Mouse (Mus musculus): ENCODE measurements around the gene Pgam1. TPM values are rescaled to one million over a fixed set of nuclear protein-coding genes. Genes with fewer than 3 reads are reported as not detected.
A peak's percentile ranks its signal among the peaks of the same experiment; 100 is the strongest.
"Not testable (repeated sequence)": the region's sequence is repeated elsewhere in the genome, so short reads cannot be mapped to it uniquely, and the experiment has no call there.

Gene Pgam1
- total RNA-seq, 2 experiments from 2014 or later: 98.5 to 103 TPM

GRCm38 (mm10) chr19:41907079-41907760 lies 4.5 kb upstream of the Pgam1 start:
- intact Hi-C loops (cut with DNase I): no loop called here
- DNase-seq (ENCODE audit: low spot score): no peak

DNA sequence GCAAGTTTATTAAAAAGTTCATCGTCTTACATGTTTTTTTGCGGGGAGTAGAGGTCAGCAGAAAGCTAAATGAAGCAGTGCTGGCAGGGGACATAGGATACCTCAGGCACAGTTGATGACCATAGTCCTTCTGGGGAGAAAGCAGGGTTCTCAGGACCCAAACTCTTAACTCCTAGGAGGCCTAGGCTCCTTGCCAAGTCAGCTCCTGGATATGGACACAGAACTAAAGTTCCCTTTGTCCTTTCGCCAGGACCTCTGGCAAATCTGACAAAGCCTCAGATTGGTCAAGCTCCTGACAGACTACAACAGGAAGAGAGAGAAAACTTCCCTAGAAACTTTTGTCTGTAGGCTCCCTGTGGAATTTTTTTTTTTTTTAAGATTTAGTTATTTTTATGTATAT lies 3.0 kb upstream of the Pgam1 start:
- DNase-seq (ENCODE audit: low spot score): no peak

DNA sequence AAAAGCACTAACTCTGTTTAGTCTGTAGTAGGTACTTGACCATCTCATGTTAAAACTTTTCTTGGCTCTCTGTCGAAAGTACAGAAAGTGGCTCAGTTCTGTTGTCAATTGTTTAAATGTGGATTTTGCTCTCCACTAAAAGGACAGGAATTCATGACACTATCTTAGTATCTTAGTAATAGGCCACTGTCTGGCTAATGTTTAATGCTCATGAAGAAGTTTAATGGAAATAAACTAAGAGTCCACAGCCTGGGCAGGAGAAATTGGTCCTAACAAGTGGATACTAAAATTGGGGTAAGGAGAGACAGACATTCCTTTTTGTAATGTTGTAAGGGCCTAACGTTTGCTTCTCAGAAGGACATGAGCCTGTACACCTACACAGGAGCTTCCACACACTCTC lies 1.3 kb upstream of the Pgam1 start:
- intact Hi-C loops (cut with DNase I): no loop called here
- DNase-seq (ENCODE audit: low spot score): no peak

More for the DNA sequence above, 3.0 kb upstream of the Pgam1 start:
- intact Hi-C loops (cut with DNase I): no loop called here

DNA sequence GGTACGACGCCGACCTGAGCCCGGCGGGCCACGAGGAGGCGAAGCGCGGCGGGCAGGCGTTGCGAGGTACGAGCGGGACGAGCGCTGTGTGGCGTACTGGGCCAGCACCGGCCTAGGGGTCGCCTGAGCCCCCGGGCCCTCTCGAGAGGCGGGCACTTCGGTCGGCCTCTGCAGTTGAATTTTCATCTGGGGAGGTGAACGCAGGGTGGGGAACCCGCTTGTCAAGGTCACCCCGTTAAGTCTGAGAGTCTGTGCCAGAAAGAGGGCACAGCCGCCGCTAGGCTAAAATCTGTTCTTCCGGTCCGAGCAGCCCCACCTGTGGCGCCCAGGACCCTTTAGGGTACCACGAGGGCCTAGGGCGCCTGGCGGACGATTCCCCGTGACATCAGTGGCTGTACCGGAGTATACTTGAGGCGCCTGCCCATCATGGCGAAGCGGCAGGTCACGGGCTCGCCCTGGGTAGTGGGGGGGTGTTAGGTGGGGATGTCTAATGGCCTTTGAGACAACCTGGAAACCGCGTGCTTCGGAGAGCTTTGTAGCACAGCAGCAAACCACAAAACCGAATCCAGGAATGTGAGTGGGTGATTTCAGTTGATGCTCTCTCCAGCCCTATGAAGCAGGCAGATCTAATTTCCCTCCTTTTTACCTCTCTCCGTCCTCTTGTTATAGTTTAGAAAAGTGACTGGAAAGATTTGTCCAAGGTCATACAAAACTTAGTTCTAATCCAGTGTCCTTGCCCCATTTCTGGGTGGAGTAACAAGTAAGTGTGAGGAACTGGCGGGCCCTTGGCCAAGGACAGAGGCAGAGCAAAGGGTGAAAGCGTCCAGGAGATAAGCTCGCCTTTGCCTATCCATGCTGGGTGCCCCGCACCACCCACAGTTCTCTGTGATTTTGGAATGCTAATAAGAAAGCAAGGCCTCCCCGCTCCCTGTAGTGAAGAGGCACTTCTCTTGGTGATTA lies 678 bp downstream of the Pgam1 start:
- DNase-seq (ENCODE audit: low spot score): peak; percentile 27
- intact Hi-C loops (cut with DNase I): no loop called here

GRCm38 (mm10) chr19:41913774-41914591 lies 2.3 kb downstream of the Pgam1 start:
- DNase-seq (ENCODE audit: low spot score): no peak
- intact Hi-C loops (cut with DNase I): no loop called here

DNA sequence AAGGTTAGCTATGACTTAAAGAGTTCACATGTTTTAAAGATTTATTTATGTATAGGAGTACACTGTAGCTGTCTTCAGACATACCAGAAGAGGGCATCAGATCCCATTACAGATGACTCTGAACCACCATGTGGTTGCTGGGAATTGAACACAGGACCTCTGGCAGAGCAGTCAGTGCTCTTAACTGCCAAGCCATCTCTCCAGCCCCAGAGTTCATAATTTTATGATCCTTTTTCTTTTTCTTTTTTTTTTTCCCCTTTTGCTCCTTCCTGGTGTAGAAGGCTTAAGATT lies 2.8 kb downstream of the Pgam1 start:
- DNase-seq (ENCODE audit: low spot score); intact Hi-C loops (cut with DNase I): not testable (repeated sequence)

DNA sequence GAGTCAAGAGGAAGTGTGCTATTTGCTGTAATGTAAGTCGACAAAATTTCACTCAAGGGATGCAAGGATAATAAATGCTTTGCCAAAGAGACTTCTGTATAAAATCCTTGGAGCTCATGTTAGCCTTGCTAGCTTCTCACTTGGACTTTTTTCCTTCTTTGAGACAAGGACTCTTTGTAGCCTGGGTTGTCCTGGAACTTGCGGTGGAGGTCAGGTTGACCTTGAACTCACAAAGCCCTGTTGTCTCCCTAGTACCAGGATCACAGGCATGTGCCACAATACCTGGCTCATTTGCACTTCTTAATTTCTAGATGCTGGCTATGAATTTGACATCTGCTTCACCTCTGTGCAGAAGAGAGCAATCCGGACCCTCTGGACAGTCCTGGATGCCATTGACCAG lies 3.6 kb downstream of the Pgam1 start:
- intact Hi-C loops (cut with DNase I): no loop called here
- DNase-seq (ENCODE audit: low spot score): no peak

DNA sequence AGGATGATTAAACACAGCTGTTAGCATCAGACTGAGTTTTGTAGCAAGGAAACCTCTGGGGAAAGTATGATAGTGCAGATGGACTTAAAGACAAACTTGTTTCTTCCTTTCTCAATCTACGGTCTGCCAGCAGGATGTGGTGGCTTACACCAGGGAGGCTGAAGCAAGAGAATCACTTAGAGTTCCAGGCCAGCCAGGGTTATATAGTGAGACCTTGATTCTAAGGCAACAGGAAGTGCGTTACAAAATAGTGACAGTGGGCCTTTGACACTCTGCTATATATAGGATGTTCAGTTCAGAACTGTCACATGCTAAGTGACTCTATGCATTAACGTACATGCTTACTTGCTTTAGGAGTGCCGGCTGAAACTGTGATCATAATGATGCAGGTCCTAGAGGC lies 5.1 kb downstream of the Pgam1 start:
- DNase-seq (ENCODE audit: low spot score): no peak
- intact Hi-C loops (cut with DNase I): no loop called here

DNA sequence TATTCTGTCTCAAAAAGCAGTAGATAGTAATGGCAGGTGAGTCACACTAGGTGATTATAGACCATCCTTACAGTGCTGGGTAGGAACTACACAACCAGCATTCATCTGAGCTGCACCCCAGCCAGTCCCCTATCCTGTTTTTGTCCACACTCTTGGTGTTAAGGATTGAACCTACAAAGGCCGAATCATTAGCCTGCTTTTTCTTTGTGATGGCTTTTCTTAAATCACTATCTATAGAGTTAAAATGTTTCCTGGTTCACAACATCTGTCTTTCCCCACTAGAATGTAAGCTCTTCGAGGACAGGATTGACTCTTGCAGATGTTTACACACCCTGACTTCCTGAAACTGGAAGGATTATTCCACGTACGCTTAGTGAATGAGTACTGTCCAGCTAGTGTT lies 7.7 kb downstream of the Pgam1 start:
- DNase-seq (ENCODE audit: low spot score): no peak
- intact Hi-C loops (cut with DNase I): no loop called here

DNA sequence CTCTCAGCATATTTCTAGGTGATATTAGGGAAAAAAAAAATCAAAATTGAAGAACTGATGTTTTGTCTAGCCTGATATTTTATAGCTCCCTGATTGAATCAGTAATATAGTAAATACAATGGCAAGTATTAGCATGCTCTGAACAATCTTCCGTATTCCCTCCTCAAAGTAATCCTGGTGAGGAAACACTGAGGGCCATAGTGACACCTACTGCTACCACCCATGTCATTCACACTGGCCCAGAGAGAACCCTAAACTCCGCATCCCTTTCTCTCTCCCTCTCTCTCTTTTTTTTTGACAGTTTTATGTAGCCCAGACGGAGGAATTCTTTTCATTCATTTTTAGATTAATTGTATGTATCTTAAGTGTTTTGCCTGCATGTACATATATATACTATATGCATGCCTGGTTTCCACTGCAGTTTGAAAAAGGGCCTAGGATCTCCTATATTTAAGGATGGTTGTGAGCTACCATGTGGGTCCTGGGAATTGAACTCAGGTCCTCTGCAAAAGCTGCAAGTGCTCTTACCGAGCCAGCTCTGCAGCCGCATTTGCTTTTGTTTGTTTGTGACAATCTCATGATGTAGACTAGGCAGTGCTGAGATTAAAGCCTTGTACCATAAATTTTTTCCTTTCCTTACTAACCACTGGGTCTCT lies 8.8 kb downstream of the Pgam1 start:
- intact Hi-C loops (cut with DNase I): no loop called here
- no peak for DNase-seq (ENCODE audit: low spot score)

DNA sequence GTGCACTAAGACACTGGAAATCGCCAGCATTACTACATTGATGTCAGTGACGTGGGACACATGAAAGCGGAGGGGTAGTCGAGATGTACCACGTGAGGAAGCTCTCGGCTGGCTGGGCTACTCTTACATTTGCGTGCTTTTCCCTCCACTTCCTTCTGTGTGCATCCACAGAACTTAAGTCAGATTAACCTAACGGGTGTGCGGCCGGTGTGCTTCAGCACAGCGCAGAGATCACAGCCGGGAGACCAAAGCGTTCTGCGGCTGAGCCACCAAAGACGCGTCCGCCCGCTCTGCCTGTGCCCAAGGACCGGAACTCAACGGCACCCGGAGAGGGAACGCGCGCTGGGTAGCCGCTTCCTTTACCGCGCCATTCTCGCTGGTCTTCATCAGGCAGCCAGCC lies 21.0 kb downstream of the Pgam1 start:
- intact Hi-C loops (cut with DNase I): loop anchor here (5.0 kb wide), 1 partner anchor 50 kb away; the partner anchor contains the start of genes Mms19 and Ubtd1
- no peak for DNase-seq (ENCODE audit: low spot score)

DNA sequence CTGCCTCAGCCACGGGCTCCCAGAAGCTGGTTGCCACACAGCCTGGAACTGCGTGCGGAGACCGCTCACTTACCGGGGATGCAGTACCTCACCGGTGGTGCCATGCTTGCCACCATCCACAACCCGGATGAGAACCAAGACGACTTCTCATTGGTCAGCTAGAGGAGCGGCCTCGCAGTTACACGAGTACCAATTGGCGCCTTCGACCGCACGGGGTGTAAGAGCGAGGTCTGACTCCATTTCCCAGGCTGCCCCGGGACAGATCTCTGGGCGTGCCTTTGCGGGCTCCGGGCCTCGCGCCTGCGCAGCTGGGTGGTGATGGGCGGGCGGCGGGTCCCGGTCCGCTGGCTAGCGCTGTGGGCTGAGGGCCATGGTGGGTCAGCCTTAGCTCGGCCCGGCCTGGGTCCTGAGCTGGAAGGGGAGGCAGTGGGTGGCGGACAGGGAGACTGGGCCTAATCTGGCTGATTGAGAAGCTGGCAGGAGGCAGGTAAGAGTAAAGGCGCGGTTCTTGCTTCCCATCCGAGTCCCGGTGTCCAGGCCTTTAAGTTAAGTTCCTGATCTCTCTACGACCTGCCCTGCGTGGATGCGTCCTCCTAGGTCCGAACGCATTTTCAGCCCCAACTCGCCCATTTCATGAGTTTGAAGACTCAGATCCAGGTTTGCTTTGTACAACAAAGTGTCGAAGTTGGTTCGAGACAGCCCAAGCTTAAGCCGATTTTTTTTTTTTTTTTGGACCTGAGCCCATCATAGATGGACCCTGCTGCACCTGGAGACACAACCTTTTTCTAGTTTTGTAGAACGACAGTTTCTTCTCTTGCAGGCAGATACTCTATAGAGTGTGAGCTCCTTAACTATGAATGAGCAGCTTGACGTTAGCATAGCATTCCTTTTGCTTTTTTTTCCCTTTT lies 21.7 kb downstream of the Pgam1 start, which contains the start of the genes Exosc1 and Zdhhc16:
Exosc1 (minus strand) TSS at position 245 of the 908 bp plus-strand sequence.
Zdhhc16 (plus strand) TSS at position 302 of the 908 bp plus-strand sequence.
- intact Hi-C loops (cut with DNase I): loop anchor here (5.0 kb wide), 1 partner anchor 49 kb away; the partner anchor contains the start of genes Mms19 and Ubtd1

DNA sequence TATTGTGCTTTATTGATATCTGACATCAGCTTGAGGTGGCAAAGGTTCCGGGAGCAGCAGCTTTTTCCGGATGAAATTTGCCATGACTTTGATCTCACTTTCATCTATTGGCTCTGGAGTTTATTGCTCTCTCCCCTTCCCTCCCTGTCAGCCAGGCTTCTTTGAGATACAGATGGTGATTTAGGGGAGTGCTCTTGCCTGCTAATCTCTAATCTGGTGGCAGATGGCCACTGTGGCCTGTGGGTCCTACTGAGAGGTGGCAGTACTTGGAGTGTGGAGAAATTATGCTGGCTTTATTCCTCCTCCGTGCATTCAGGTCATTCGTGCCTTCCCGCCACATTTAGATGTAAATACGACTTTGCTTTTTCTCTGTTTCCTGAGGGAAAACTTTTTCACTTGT lies 22.4 kb downstream of the Pgam1 start:
- DNase-seq (ENCODE audit: low spot score): no peak
- intact Hi-C loops (cut with DNase I): loop anchor here (5.0 kb wide), 1 partner anchor 48 kb away; the partner anchor contains the start of genes Mms19 and Ubtd1

More for the DNA sequence above, 21.7 kb downstream of the Pgam1 start, which contains the start of the genes Exosc1 and Zdhhc16:
- DNase-seq (ENCODE audit: low spot score): peak; percentile 98

GRCm38 (mm10) chr19:41935921-41936320 lies 24.2 kb downstream of the Pgam1 start:
- no peak for DNase-seq (ENCODE audit: low spot score)
- intact Hi-C loops (cut with DNase I): no loop called here

DNA sequence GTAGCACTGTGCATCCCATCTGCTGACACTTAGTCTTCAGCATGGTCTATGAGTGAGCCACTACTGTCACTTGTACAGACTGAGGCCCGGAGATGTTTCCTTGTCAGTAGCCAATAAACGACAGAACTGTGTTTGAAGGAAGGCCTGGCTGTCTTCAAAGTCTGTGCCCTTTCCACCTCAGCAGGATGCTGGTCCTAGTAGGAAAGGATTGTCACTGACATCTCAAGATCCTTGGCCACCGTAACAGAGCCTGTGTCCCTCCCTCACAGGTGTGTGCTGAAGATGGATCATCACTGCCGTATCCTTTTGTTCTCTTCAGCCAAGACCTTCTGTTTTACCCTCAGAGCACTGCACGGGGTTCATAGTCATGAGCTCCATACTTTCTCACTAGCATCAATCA lies 26.8 kb downstream of the Pgam1 start:
- intact Hi-C loops (cut with DNase I): no loop called here
- no peak for DNase-seq (ENCODE audit: low spot score)

DNA sequence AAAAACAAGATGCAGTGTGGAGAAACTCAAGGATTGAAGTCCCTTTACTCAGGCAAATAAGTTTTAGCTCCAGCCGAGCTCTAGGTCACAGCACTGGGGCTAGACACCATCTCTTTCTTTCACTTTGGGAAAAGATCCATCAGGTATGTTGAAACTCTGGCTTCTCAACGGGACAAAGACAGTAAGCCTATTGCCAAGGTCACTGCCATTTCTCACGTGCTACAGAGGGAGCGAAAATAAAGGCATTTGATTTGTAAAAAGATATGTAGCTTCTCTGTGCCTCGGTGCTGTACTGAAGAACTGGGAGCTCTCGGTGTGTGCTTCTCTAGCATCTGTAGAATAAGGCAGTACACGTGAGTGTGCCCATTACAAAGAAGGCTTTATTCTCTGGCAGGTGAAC lies 32.1 kb downstream of the Pgam1 start:
- intact Hi-C loops (cut with DNase I): no loop called here
- DNase-seq (ENCODE audit: low spot score): no peak

DNA sequence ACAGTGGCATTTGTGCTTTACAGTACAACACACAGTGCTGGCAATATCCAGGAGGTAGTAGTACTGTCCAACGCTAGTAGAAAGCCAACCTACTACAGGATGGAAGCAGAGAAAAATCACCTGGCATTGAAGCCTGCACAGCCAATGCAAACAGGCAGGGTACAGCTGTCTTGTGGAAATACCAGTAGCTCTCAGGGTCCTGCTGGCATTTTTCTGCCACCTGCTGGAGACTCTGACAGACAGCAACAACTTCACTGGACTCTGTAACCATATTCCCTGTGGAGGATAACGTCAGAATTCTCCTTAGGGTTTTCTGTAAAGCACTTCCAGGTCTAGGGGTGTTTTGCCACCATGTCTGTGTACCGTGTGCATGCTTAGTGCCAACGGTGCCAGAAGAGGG lies 40.6 kb downstream of the Pgam1 start:
- intact Hi-C loops (cut with DNase I): no loop called here
- no peak for DNase-seq (ENCODE audit: low spot score)

DNA sequence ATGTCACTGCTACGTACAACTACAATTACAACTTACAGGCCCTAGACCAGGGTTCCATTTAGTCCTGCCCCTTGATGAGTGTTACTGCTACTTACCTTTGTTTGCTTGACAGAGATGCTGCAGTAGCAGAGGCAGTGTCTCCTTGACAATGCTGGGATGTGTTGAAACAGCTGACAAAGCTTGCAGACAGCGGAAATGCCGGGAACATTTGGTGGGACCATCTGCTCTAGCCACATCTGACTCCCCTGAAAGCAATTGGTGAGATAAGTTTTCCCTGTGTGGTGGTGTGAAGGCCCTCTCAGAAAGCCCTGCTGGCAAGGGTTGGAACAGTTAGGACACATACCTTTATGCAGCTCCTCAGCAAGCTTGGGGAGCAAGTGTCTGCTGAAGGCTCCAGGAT lies 41.9 kb downstream of the Pgam1 start:
- intact Hi-C loops (cut with DNase I): no loop called here
- DNase-seq (ENCODE audit: low spot score): no peak
